Mouse (Mus musculus) brain, embryonic 14.5 days (tissue): Measurements from ENCODE around the gene Junb.

Experiments
- CTCF ChIP-seq: fragments of 200-500 bp; IDR thresholded peaks from 2 replicates; pipeline ENCODE4 v1.5.1; 2012; ENCODE audit warnings: inconsistent platforms, mild to moderate bottlenecking, moderate library complexity, borderline replicate concordance; ENCODE audit not compliant: insufficient read depth, insufficient read length; ENCODE audit errors: extremely low read depth
- POLR2A ChIP-seq: fragments of 200-500 bp; IDR thresholded peaks from 2 replicates; pipeline ENCODE4 v1.6.1; 2012; ENCODE audit warnings: mild to moderate bottlenecking, inconsistent platforms, borderline replicate concordance; ENCODE audit not compliant: poor library complexity, insufficient read depth, insufficient read length, severe bottlenecking; ENCODE audit errors: extremely low read depth

GRCm38 (mm10) chr8:84980622-84981358, 2.3 kb upstream of the Junb start:
- TF ChIP-seq CTCF (no peak), POLR2A (no peak)
